Mouse (Mus musculus): ENCODE data around the gene Twistnb.

Gene Twistnb

DNA sequence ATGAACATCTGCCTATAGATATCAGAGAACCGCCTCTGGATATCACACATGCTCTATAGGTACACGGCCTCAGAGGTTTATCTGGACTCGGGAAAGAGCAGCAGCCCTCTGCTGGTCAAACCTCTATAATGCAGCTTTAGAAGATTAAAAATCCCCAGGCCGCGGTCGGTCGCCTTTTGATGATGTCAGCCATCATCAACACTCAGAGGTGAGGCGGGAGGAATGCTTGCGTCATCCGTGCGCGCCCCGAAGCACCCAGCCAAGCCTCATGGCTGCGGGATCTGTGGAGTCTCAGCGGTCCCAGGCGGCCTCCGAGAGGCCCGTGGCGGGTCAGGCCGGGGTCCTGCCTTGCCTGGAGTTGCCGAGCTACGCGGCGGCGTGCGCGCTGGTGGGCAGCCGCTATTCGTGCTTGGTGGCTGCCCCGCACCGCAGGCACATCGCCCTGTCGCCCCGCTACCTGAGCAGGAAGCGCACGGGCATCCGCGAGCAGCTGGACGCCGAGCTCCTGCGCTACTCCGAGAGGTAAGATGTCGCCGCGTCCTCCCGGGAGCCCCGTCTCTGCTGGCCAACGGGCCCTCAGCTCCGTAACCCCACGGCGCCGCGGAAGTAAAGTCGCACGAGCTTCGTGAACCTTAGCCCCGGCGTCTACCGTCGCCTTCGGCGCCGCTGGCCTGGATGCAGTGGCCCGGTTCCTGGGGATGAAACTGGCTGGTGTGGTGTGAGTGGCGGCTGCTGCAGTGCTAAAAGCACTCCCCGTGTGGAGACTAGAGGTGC, at the start of gene Twistnb:
TSS of gene Twistnb (plus strand) at position 249 of the 774 bp plus-strand sequence.
- peak; percentile 93 to 96 for DNase-seq (ENCODE audit: low spot score in 2 of 2)

GRCm38 (mm10) chr12:33388842-33389241, 40.6 kb upstream of the Twistnb start:
- peak; percentile 19 to 50 for DNase-seq (ENCODE audit: low spot score in 2 of 2)

DNA sequence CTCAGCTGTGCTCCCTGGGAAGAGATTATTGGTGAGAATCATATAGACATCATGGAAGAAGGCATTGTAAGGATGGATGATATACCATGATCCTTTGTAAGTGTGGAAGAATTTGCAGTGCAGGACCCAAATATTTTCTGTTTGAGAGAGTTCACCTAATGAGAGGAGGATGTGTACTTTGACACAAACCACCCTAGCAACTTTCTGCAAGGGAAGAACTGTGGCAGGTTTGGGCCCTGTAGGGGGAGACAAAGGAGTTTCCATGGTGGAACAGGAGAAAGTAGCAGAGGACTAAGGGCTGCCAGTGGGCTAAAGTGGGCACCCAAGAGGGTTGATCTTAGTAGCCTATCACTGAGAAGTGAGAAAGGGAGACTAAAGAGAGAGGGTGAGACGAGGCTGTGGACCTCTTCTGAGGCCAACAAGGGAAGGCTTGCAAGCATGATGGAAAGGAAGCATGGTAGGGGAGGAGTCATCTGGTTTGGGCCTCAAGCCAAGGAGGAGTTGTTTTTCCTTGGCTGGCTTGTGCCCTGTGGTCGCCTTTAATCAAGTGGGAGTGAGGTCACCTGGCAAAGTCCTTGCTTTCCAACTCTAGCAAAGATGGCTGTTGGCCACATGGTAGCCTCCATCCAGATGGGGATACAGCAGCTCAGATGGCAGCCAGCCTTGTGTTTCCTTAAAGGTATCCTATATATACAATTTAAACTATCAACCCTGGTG, 38.4 kb upstream of the Twistnb start:
- DNase-seq (ENCODE audit: low spot score in 2 of 2): no peak

- DNase-seq (ENCODE audit: low spot score in 2 of 2): no peak
Measured at GRCm38 (mm10) chr12:33394804-33395623, 34.4 kb upstream of the Twistnb start, which contains the start of gene Efcab10. Efcab10 (plus strand) TSS chr12:33394854.

DNA sequence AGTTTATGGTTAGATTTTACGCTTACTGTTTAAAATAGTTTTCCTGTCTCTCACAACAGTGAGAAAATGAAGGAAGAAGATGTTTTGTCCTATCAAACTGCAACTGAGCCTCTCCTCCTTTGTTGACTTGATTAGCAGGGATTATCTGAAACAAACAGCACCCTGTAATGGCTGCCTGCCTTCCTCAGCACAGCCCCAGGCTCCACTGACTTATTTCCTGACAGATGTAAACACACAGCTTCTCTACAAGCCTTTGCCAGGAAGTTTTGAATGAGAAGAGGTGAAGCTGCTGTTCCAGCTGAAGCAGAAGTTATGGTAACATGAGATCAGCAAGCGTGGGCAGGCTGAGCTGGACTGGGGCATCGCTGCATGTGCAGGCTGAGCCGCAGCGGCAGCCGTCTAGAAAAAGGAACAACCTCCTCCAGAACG, 26.2 kb upstream of the Twistnb start:
- DNase-seq (ENCODE audit: low spot score in 2 of 2): no peak

DNA sequence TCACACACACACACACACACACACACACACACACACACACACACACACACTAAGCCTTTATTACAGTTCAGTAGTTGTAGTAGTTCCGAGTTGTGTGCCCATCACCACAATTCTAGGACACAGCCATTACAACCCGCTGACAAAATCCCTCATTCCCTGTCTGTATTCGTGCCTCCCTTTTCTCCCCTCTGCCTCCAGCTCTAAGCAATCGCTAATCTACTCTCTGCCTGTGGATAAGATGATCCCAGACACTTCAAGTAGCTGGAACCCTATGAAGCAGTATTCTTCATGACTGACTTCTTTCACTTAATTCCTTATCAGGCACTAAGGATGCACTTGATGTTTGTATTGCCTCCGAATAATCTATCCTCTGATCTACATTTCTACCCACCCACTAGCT, 24.4 kb upstream of the Twistnb start:
- DNase-seq (ENCODE audit: low spot score in 2 of 2): no peak

- no peak for DNase-seq (ENCODE audit: low spot score in 2 of 2)
Measured at GRCm38 (mm10) chr12:33405398-33406026, 23.9 kb upstream of the Twistnb start.

DNA sequence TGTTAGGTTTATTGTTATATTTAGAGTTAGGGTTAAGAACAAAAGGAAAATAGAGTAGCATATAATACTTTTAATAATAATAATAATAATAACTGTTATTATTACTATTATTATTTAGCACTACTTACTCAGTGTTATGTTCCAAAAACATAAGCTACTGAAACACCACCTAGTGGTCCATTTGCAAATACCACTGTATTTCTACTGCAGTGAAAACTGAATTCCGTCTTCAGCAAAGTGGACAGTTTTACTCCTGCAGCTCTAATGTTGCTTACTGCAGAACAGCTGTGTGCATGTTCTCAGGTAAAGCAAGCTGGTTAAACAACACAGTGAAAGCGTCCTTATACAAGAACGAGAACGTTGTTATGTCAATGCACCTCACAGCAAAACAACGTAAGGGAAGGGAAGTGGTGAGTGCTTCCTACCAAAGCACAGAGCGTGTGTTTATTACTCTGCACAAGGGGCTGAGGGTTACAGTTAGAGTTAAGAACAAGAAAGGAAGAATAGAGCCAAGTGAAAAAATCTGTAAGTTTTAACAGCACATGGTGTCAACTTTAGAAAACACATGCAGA, 17.8 kb upstream of the Twistnb start:
- no peak for DNase-seq (ENCODE audit: low spot score in 2 of 2)

DNA sequence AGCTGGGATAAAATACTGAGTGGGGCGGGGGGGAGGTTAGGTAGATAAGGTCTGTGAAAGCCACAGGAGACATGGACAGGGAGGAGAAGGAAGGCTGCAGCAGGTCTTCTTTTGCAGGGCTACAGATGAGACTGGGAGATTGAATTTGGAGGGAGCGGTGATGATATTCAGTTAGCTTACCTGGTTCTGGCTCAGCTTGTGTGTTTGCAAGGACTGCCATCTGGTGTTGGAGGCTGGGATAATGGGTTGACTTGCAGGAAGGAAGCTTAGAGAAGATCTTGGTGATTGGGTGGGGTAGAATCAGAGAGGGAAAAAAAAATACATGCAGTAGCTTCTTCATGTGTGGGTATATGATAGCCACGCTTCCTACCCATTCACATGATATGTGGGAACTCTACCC, 5.1 kb upstream of the Twistnb start:
- no peak for DNase-seq (ENCODE audit: low spot score in 2 of 2)

GRCm38 (mm10) chr12:33427293-33427692, 2.1 kb upstream of the Twistnb start:
- no peak for DNase-seq (ENCODE audit: low spot score in 2 of 2)

DNA sequence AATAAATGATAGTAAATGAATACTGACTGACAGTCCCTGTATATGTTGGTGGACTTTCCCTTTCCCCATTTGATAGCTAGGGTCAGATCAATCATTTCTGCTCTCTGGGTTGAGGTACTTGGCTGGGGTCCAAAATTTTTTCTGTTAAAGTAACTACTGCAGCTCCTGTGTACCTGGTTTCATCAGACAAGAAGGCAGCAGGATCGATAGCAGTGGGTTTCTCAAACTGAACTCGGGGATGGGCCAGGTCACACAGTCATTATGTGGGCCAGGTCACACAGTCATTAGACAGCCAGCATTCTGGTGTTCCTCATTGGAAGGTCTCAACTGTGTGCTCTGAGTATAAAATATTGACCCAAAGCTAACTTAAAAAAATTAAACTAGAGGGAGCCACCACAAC, 1.7 kb upstream of the Twistnb start:
- DNase-seq (ENCODE audit: low spot score in 2 of 2): no peak

- peak in 1 of 2 experiments; percentile 7 for DNase-seq (ENCODE audit: low spot score in 2 of 2)
Measured at GRCm38 (mm10) chr12:33433812-33434211, 4.4 kb downstream of the Twistnb start.

DNA sequence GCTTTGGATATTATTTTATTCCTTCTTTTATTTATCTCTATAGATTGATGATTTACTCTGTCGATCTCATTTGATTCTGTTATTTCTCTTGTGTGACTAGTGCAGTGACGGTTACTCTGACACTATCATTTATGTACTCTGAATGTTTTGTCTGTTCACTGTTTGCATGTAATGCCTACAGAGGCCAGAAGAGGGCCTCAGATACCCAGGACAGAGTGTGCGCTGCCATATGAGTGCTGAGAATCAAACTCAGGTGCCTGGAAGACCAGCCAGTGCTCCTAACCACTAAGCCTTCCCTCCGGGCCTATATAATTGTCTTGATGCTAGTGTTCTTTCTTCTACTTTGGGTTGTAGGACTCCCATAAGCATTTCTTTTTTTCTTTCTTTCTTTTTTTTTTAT, 5.3 kb downstream of the Twistnb start:
- DNase-seq (ENCODE audit: low spot score in 2 of 2): no peak

DNA sequence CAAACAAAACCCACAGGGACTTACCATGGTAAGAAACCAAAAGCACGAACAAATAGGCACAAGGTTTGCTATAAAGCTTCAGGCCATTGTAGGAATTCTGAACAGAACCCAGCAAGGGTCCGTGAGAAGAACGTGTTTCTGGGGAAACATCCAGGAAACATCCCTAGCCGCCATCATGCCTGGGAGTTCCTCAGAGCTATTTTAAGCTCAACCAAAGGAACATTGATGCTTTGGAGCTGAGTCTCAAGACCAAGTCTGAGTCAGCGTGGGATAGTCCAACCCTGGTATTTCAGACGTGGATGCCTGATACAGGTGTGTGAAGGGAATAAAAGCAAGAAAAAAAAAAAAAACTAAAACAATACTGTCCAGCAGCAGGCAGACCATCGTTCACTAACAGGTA, 26.0 kb downstream of the Twistnb start:
- no peak for DNase-seq (ENCODE audit: low spot score in 2 of 2)

GRCm38 (mm10) chr12:33456242-33456641, 26.8 kb downstream of the Twistnb start:
- peak; percentile 22 to 57 for DNase-seq (ENCODE audit: low spot score in 2 of 2)

GRCm38 (mm10) chr12:33480975-33481374, 51.5 kb downstream of the Twistnb start:
- DNase-seq (ENCODE audit: low spot score in 2 of 2): no peak

GRCm38 (mm10) chr12:33482931-33483330, 53.5 kb downstream of the Twistnb start:
- DNase-seq (ENCODE audit: low spot score in 2 of 2): no peak

All from heart, adult 9 months (tissue).